Mouse (Mus musculus) lung, postnatal 0 days (tissue): Measurements from ENCODE around the gene Dpy30.

Source experiments
- CTCF ChIP-seq: IDR thresholded peaks from 2 replicates; pipeline ENCODE4 v1.5.1; 2016; ENCODE audit warnings: antibody characterized with exemption, mild to moderate bottlenecking
- EP300 ChIP-seq: IDR thresholded peaks from 2 replicates; pipeline ENCODE4 v1.6.1; 2016; ENCODE audit warnings: antibody characterized with exemption, mild to moderate bottlenecking, control low read depth

DNA sequence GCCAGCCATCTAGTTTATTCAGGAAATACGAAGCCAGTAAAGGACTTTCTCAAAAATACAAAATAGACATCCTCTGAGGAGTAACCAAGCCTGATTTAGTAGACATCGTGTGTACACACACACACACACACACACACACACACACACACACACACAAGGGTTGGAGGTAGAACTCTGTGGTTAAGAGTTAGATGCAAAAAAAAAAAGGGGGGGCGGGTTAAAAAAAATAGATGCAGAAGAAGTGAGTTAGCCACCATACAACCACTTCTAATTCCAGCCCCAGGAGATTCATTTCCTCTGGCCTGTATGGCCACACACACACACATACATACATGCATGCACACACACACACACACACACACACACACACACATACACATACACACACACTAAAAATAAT is 41.7 kb downstream of the Dpy30 start:
- no peak for TF ChIP-seq EP300
- no peak for TF ChIP-seq CTCF
